12 mouse cellular contexts compared by ENCODE assay signal in genomic region chr2:91835031-91835430, GRCm38 (mm10).
DNase-seq lines count a peak whose midpoint lies in the region; ATAC-seq lines count a peak whose summit lies in the region.
"Had no signal": no experiment of that assay in that cellular context is flagged by ENCODE, and none has a peak within 500 bp of the region (broad histone marks: within the 10 kb centered on the region; RNA-seq: fewer than 3 reads in every experiment).

No protein-coding gene starts in this region.

- ATAC-seq in common myeloid progenitor, adult 5-6 weeks (replicated peaks; ENCODE audit: low read depth, poor library complexity, severe bottlenecking): peak; percentile 94
- ATAC-seq in megakaryocyte progenitor cell, adult 5-6 weeks (replicated peaks; ENCODE audit: poor library complexity): peak; percentile 99
- no peak for ATAC-seq in frontal cortex, adult (ENCODE audit: low TSS enrichment)
- ATAC-seq: forebrain, embryonic 15.5 days; intestine, embryonic 15.5 days had no signal

- DNase-seq in thymus, postnatal 0 days (ENCODE audit: low spot score): peak; percentile 32
- DNase-seq in thymus, postnatal 36 days: no peak
- DNase-seq in adrenal gland, adult (ENCODE audit: inconsistent age in 2 of 2, low spot score in 1 of 2): no peak
- no peak for DNase-seq in cerebellum, postnatal 25 days
- DNase-seq: layer of hippocampus, postnatal 36 days; lung, embryonic 14.5 days; right cerebral cortex, adult 18-20 months had no signal
